Mouse (Mus musculus) urinary bladder, postnatal 14 days (tissue): Measurements from ENCODE around the gene Lrrc66.
"Not testable (repeated sequence)": the region's sequence is repeated elsewhere in the genome, so short reads cannot be mapped to it uniquely, and the experiment has no call there.

Source experiments
- DNase-seq: peaks from one replicate; pipeline ENCODE4 v3.0.0; 2021; ENCODE audit warnings: low spot score

Gene Lrrc66

DNA sequence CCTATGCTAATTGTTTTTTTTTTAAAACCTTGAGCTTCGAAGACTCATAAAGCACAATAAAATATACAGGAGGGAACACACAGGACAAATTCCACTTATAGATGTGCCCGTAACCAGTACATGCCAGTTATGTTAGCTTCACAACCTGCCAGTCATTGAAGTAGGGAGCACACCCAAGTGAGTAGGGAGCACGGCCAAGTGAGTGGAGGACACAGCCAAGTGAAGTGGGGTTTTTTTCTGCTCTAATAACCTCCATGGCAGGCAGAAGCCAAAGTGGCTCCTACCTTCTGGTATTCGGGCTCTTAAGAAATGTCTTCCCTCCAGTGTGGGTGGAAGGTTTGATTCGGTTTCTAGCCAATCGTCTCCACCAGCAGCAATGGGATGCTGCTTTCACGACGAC lies 19.0 kb downstream of the Lrrc66 start:
- DNase-seq, result no peak

DNA sequence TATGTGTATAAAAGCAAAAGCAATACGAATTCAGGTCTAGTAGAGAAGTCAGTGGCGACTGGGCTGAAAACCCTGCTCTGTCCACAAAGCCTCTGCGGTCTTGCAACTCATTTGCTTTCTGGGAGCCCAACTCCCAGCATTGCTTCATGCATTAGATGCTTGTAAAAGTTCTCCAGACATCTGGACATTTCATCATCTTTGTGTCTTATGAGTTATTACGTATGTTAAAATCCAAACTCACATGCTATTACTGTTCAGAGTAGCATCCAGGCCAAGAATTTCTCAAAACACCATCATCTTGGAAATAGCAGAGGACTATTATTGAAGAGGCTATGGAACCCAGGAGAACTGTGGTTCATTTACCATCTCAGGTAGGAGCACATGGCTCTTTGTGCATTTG lies 21.3 kb downstream of the Lrrc66 start:
- DNase-seq, result no peak

DNA sequence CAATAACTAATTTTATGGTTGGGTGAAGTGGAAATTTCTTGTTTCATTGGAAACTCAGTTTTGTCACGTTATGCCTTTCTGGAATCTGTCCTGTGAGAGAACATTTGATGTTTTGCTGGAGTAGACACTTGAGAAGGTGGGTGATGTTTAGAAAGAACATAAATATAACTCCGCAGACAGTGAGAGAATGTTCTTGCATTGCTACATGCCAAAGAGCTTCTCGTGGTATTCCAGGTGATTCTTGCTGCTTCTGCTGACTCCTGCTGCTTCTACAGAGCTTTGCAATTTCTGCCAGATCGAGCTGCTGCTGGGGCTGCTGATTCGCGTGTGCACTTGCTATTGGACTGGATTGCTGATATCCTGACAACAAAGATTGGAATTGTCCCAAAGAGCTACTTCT lies 27.4 kb downstream of the Lrrc66 start:
- no peak for DNase-seq

DNA sequence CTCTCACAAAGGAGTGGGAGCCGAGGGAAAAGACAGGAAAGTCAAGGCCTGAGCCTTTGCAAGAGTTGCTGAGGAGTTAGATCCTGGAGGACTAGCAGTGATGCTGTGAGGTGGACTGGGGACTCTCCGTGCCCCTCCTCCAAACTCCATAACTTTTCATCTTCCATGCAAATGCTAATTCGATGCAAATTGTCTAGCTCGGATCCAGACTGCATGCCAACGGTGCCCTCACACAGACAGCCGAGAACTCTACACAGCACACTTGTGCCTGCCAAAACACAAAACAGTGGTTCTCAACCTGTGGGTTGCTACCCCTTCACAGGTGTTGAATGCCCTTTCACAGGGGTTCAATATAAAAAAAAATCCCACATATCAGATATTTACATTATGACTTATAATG lies 27.8 kb downstream of the Lrrc66 start:
- DNase-seq, result no peak

DNA sequence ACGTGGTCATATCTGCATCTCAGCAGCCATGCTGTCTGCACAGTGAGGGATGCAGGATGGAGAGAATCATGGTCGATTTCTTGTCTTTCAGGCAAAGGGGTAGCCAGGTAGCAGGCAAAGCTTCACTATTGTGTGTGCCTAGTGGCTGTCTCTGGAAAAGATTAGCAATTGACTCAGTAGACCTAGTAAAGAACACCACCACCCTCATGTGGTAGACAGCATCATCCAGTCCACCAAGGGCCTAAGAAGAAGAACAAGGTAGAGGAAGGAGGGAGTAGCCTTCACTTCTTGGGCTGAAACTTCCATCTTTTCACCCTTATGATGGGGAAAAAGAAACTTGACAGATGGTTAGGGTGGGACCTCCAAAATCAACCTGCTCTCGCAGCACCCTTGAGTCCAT lies 29.5 kb downstream of the Lrrc66 start:
- no peak for DNase-seq

DNA sequence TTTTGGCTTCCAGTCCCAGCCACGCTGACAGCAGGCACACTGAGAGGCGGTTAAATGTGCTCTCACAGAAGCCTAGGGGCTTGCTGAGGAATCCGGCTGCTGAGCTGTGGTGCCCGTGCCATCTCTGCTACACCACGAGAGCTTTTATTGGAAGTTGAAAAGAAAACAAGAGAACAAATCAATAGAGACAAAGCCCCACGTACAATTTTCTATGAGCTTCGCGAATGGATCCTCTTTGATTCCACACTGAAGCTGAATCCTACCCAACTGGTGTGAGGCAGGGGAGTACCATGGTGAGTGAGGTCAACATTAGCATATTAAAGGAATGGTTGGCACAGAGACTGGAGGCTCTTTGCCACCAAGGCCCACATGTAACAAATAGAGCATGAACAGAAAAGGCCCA lies 31.0 kb downstream of the Lrrc66 start:
- no peak for DNase-seq

DNA sequence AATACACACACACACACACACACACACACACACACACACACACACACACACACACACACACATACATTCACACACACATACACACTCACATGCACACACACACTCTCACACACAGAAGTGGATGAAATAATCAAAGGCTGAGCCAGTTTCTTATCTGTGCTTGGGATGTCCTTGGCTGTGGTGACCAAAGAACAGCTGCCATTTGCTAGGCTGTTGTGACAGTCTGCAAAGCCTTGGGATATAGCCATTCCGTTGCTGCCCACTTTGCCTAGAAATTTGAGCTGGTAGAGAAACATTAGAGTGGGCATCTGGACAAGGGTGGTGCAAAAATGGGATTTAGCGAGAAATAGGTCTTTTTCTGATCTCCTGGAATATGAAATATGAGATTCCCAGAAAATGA lies 32.3 kb downstream of the Lrrc66 start:
- DNase-seq, result no peak

DNA sequence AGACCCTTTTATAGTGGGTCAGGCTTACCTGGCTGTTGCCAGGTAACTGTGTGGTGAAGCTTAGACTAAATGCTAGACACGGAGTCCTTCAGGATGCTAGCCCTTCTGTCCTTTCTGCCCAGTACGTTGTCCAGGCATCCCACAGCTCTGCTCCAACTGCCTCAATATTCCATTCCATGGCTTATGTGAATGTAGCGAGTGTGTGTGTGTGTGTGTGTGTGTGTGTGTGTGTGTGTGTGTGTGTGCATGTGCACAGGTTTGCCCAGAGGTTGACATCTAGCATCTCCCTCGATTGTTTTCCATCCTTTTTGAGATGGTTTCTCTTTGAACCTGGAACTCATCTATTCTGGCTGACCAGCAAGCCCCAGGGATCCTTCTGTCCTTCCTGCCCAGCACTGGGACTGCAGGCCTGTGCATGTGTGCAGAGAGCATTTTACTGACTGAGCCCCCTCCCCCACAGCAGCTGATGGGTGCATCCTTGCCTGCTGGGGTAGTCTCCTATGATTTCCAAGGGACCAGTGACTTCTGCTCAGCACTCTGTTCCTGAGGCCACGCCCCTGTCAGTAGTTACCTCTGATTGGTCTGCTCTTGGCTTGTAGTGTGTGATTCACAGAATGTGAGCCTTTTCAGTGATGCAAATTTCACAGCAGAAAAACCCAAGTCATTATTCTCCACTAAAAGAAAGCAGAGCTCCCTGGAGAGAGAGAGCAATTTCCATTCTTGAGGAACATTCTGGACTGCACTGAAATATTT lies 33.2 kb downstream of the Lrrc66 start:
- DNase-seq, result no peak

DNA sequence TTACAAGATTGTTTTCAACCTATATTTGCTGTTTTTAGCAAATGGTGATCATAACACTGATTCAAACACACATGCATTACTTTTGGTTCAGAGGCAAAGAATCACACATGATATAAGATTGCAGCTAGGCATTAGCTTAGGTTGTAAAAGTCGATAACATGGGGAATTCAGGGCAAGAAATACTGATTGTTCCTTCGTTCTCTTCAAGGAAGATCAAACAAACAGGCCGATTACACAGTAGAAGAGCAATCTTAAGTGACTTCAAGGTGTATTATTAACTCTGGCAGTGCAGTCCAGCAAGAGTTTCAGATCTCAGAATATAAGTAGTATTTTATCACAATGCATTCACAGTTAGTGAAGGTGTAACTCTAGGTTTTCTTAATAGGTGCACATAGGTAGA lies 45.2 kb downstream of the Lrrc66 start:
- no peak for DNase-seq

DNA sequence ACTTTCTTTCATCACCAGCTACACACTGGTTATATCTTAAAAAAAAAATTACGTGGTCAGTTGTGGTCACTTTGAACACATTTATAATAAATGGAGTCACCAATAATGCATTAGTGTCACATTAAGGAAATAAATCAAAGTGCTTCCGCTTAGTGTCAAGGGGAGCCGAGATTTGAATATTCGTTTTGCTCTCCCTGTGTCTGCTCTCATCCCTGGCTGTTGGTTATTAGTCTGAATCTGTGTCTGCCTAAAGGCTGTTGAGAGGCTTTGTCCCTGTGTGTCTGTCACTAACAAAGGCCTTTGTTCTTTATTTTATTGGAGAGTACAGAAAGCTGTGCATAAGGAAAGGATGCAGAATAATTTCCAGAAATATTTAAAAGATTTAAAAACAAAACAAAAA lies 45.7 kb downstream of the Lrrc66 start:
- DNase-seq, result no peak

DNA sequence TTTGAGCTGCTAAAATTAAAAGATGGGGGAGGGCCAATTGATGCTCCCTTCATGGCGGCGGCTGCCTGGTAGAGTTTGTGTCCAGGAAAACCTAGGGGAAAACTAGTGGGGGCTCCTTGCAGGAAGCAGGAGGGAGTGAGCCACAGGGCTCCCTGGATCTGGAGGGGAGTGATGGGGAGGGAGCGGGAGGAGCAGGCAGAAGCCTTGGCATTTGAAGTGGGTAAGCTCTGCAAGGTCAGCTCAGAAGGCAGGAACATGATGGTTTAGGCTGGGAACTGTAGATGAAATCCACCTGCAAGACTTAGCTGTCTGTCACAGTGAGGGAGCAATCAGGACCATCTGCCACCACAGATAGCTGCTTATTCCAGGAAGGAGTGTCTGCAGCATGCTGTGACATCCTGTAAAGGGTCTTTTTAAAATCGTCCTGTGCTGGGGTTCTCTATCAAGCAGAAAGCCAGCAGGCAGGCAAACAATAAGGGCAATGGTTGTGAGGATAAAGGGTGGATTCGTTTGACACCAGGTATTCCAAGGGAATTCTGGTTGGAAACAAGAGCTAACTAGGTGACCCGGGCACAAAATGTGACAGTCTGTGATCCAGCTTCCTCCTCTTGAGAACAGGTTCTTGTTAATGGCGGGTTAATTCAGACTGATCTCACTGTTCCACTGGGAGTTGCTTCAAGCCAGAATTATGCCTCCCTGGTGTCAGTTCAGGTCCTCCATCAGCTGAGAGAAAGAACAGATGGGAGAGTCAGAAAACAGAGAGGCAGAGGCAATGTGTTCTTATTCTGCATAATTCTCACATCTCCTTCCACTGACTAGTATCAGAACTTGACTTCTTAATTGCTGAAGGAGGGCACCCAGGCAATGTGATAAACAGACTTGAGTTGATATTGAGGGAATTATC lies 46.9 kb downstream of the Lrrc66 start:
- no peak for DNase-seq

DNA sequence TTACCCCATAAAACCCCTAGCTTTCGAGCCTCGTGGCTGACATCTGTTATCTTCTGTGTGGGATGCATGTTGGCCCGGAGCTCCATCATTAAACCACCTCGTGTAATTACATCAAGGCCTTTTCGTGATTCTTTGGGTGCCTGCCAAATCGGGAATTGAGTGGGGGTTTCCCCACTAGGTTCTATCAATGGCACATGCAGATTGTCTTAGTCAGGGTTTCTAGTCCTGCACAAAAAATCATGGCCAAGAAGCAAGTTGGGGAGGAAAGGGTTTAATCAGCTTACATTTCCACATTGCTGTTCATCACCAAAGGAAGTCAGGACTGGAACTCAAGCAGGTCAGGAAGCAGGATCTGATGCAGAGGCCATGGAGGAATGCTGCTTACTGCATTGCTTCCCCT lies 48.3 kb downstream of the Lrrc66 start:
- DNase-seq, result not testable (repeated sequence)

DNA sequence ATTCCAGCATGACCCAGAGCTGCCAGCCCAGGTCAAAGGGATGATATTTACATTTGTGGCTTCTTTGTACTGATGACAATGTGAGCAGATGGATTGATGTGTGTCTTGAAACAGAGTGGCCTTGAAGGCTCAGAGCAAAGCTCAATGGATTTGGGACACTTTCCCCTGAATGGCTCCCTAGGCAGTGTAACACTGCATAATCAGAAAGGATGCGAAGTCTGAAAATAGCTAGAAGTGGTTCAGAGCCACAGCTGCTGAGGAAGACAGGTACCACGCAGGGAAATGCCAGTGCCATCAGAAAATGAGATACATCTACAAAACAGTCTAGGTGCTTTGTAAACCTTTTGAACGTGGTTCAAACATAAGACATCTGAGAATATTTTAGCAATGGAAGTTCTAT lies 54.2 kb downstream of the Lrrc66 start:
- no peak for DNase-seq

DNA sequence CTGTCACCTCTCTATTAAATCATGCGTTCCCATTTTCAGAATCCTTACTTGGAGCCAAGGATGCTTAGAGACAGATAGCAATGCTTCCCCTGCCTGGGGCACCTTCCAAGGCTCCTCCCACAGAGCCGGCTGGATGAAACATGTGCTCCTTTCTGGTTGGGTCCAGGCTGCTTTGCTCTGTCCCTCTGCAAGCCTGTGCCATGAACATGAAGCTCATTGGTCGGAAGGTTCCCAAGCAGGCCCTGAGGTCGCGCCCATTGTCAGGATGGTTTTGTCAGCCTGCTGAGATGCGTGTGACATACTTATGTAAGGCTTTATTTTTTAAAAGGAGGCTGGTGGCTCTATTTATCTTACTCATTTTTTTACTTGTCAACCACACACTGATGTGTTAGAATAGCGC lies 55.6 kb downstream of the Lrrc66 start:
- DNase-seq, result no peak

DNA sequence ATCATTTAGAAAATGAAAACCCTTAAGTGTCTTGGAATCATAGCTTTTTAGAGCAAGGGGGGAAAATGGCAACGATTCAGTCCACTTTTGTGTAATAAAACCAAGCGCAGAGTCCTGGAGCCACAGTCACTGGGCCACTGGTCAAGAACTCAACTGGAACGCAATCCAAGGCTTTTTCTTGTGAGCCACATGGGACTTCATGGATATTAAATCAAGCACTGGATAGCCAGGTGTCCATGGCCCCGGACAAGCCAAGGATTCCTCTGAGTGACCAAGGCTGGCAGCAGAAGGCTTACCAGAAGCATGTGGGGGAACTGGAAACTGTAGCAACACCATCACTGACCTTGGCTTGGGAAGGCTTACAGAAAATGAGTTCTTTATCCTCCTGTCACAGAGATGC lies 57.7 kb downstream of the Lrrc66 start:
- no peak for DNase-seq

DNA sequence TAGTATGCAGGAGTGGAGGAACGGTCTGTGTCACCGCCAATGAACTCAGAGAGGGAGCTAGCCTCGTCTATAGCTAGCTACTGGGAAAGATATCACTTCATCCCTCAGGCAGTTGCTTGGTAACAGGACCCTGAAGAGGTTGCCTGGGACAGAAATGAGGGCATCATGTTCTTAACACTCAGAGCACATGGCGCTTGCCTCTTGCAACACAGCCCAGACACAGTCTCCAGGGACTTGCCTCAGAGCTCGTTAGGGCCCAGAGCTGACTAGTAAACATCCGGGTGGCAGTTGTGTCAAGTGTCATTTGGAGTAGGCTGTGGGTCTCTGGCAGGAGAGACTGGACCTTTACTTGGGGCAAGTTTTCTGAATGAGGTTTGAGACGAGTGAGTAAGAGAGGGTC lies 58.5 kb downstream of the Lrrc66 start:
- no peak for DNase-seq

DNA sequence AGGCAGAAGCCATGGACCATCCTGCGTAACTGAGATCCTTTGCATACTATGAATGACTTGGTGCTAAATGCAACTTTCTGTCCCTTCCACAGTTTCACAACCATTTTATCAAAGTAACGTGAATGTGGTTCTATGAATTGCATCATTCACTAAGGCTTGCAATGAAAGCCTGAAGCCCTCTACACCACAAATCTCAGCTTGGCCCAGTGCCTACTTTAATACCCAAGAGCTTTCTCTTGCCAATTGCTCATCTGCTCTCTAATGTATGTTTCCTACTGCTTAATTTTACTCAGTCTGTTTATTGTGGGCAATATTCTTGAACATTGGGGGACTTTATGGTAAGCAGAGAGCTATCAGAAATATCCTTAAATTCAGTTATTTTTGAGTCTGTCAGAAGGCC lies 59.5 kb downstream of the Lrrc66 start:
- DNase-seq, result no peak

DNA sequence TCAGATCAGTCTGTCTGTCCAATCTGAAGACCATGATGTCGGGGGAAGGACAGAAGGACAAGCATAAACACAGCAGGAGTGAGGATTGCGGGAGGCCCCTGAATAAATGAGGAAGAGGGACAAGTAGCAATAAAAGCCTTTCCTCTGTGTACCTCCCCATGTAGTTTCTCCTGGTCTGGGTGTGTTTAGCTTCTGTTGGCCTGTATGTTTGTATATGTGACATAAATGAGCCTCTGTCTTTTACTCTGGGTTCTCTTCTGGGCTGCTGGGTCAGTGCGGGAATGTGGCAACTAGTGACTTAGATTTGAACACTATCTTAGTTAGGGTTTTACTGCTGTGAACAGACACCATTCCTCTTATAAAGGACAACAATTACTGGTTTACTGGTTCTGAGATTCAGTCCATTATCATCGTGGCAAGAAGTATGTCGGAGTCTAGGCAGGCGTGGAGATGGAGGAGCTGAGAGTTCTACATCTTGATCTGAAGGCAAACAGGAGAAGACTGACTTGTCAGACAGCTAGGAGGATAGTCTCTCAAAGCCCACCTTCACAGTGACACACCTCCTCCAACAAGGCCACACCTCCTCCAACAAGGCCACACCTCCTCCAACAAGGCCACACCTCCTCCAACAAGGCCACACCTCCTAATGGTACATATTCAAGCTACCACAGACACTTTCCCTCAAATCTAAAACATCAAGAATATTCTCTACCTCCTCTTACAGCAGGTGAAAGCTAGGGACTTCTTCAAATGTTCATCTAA lies 60.8 kb downstream of the Lrrc66 start:
- no peak for DNase-seq

DNA sequence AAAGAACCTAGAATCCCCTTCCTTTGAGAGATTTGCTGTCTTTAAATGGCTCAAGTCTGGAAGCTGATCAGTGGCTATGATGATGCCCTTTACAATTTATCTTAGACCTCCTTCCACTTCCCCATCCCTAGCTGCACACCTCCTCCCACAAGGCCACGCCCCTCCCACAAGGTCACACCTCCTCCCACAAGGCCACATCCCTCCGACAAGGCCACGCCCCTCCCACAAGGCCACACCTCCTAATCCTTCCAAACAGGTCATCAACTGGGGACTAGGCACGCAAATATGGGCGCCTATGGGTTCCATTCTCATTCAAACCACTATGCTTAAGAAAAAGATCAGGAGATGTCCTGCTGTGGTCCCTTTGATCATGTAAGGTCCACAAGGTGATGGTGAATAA lies 63.1 kb downstream of the Lrrc66 start:
- DNase-seq, result no peak

DNA sequence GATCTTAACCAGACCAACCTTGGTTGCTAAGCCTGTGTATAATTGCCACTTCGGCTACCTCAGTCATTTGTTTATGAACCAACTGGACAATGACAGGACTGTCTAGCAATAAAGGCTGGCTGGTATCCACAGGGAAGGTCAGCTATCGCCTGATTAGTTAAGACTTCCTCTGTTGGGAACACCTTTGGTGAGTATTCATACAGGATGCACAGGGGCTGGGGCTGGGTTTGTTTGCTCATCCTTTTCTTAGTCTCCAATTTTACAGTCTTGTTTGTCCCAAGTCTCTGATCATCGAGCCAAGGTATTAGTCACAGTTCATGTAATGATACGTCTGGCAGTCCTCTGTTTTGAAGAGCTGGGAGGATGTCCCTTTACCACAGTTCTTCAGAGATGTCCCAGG lies 65.4 kb downstream of the Lrrc66 start:
- DNase-seq, result no peak

DNA sequence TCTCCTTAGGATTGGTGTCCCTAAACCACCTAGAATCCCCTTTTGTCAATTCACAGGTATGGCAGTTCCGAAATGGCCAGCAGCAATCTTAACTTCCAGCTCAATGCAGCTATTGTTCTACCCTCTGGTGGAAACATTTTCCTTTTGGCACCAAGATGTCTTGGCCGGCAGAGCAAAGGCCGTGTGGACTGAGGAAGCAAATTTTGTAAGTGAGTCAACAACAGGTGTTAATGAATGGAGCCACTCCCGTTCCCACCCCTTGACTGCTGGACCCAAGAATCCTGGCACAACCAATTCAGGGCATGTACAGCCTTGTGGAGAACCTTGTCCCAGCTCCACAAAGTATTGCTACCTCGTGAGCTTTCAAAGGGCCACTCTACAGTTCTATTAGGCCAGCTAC lies 66.2 kb downstream of the Lrrc66 start:
- DNase-seq, result no peak

DNA sequence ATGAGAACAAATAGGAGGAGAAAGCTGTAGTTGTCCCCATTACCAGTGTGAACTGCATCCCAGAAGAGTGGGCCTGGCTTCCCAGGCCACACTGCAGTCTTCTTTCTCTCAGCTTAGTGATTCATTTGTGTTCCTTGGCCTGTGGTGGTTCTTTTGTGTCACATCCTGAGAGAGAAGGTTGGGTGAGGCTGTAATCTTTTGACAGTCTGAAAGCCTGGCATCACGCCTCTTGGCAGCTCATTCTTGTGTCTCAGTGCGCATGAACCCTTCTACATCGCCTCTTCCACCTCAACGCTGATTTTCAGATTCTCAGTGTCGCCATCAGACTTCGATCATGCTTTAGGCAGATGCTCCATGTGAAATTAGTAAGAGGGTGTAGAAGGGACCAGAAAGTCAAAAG lies 68.3 kb downstream of the Lrrc66 start:
- DNase-seq, result no peak

DNA sequence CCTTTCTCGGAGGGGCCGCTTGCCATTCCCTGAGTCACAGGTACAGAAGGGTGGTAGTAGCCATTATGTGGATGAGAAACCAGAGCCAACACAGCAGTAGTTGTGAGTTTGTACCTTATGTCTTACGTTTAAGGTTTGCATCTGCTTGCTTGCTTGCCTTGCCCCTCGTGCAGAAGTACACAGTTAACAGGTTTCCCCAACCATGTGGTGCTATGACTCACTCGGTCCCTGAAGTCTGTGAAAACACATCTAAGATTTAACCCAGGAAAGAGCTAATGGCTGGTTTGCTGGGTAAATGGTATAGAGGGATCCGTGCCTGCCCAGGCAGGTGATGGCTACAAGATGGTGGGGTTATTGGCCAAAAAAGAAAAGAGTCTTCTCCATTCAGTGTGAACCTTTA lies 73.6 kb downstream of the Lrrc66 start:
- no peak for DNase-seq
